Mouse (Mus musculus) gastrocnemius, postnatal 36 days (tissue): ENCODE measurements at regions not wholly inside any gene's neighbourhood (a gene's known extent, or its start where the extent isn't known, plus 50 kb on each side); places are given as distances from the start of the nearest gene placed in this dataset.

Experiments
- DNase-seq, 2 experiments: peaks; one replicate each; pipeline ENCODE4 v3.0.0; 2022
- intact Hi-C: fragments of 180-260 bp; cut with DNase I; formaldehyde crosslinking; loops from one replicate; pipeline ENCODE4 v1.15.1; 2025

GRCm38 (mm10) chr15:85672376-85672775 is 62.4 kb upstream of the Ppara start:
- intact Hi-C loops, result loop anchor here (2.0 to 5.0 kb wide), 2 partner anchors 14 to 35 kb away; no protein-coding TSS in a partner anchor
- DNase-seq, result no peak

- intact Hi-C loops, result loop anchor here (2.0 to 5.0 kb wide), 2 partner anchors 14 to 34 kb away; no protein-coding TSS in a partner anchor
- DNase-seq, result peak in 1 of 2 experiments; percentile 13
These were observed 61.9 kb upstream of the Ppara start for GRCm38 (mm10) chr15:85672931-85673330.

- intact Hi-C loops, result loop anchor here (2.0 to 5.0 kb wide), 2 partner anchors 13 to 34 kb away; no protein-coding TSS in a partner anchor
- DNase-seq, result peak in 1 of 2 experiments; percentile 18
These were observed 61.3 kb upstream of the Ppara start for GRCm38 (mm10) chr15:85673506-85673905.

- intact Hi-C loops, result loop anchor here (5.0 kb wide), 1 partner anchor 33 kb away; no protein-coding TSS in a partner anchor
- DNase-seq, result peak in 1 of 2 experiments; percentile 7
These were observed 60.4 kb upstream of the Ppara start for GRCm38 (mm10) chr15:85674191-85674984.

GRCm38 (mm10) chr15:85675126-85675525 is 59.7 kb upstream of the Ppara start:
- intact Hi-C loops, result no loop called here
- DNase-seq, result peak in 1 of 2 experiments; percentile 4

GRCm38 (mm10) chr15:85675736-85676135 is 59.0 kb upstream of the Ppara start:
- DNase-seq, result peak in 1 of 2 experiments; percentile 21
- intact Hi-C loops, result no loop called here

- peak in 1 of 2 experiments; percentile 16 for DNase-seq
- intact Hi-C loops, result no loop called here
These were observed 58.6 kb upstream of the Ppara start for GRCm38 (mm10) chr15:85676156-85676555.

GRCm38 (mm10) chr15:85676871-85677270 is 57.9 kb upstream of the Ppara start:
- intact Hi-C loops, result no loop called here
- DNase-seq, result peak in 1 of 2 experiments; percentile 9

- DNase-seq, result peak in 1 of 2 experiments; percentile 16
- intact Hi-C loops, result no loop called here
These were observed 57.4 kb upstream of the Ppara start for GRCm38 (mm10) chr15:85677381-85677780.

GRCm38 (mm10) chr15:85677855-85678254 is 56.9 kb upstream of the Ppara start:
- DNase-seq, result no peak
- intact Hi-C loops, result no loop called here

- peak in 1 of 2 experiments; percentile 36 for DNase-seq
- intact Hi-C loops, result no loop called here
These were observed 56.4 kb upstream of the Ppara start for GRCm38 (mm10) chr15:85678351-85678895.

GRCm38 (mm10) chr15:85678981-85679708 is 55.6 kb upstream of the Ppara start:
- intact Hi-C loops, result no loop called here
- DNase-seq, result peak in 1 of 2 experiments; percentile 45

- intact Hi-C loops, result no loop called here
- DNase-seq, result peak in 1 of 2 experiments; percentile 18
These were observed 54.8 kb upstream of the Ppara start for GRCm38 (mm10) chr15:85679864-85680428.

- intact Hi-C loops, result no loop called here
- peak in 1 of 2 experiments; percentile 25 for DNase-seq
These were observed 54.1 kb upstream of the Ppara start for GRCm38 (mm10) chr15:85680460-85681224.

- intact Hi-C loops, result no loop called here
- DNase-seq, result peak in 1 of 2 experiments; percentile 13
These were observed 52.7 kb upstream of the Ppara start for GRCm38 (mm10) chr15:85682116-85682515.

- no peak for DNase-seq
- intact Hi-C loops, result no loop called here
These were observed 52.0 kb upstream of the Ppara start for GRCm38 (mm10) chr15:85682780-85683179.

- intact Hi-C loops, result no loop called here
- no peak for DNase-seq
These were observed 51.5 kb upstream of the Ppara start for GRCm38 (mm10) chr15:85683271-85683670.

- intact Hi-C loops, result no loop called here
- no peak for DNase-seq
These were observed 51.1 kb upstream of the Ppara start for GRCm38 (mm10) chr15:85683716-85684115.

- peak; percentile 53 to 56 for DNase-seq
These were observed 50.5 kb upstream of the Ppara start for GRCm38 (mm10) chr15:85684164-85684708.

More at GRCm38 (mm10) chr15:85684164-85684708, 50.5 kb upstream of the Ppara start:
- intact Hi-C loops, result no loop called here
